Mouse (Mus musculus): Measurements from ENCODE around the gene Pde2a.

The Pde2a gene

DNA sequence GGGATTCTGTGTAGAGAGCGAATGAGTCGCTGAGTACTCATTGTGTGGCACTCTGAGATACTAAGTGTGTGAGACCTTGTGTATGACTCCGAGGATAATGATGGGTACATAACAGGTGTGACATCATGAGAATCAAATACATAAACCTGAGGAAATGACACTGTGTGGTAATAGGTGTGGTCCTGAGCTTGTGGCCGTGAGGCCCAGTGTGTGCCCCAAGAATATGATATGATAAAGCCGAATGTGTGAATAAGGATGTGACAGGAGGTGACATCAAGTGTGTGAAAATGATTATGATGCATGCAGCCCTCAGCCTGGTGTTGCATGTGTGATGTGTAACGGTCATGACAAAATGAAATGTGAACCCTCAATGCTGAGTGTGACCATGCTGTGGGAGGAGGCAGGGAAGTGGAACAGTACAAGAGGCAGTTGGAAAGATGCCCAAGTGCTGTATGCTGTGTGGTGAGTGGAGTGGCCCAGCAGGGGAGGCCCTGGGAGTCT is 45.1 kb downstream of the Pde2a start:
- ATAC-seq (ENCODE audit: insufficient number of reproducible peaks, low FRiP score, low TSS enrichment), result no peak

DNA sequence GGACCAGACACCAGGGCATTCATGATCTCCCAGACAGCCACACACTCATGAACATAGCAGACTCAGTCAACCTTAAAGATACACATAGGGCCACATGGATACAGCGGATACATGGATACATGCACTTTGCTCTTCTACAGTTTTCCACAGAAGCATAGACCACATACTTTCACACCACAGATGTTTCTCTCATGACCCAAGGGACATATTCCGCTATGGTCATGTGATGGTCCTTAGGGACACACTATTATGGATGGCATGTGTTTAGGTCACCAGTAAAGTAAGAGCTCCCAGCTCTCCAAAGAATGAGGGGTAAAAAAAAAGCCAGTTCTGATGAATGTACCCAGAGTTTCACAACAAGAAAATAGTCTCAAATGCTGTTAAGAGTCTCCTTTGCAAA is 49.9 kb downstream of the Pde2a start:
- ATAC-seq (ENCODE audit: insufficient number of reproducible peaks, low FRiP score, low TSS enrichment), result no peak

DNA sequence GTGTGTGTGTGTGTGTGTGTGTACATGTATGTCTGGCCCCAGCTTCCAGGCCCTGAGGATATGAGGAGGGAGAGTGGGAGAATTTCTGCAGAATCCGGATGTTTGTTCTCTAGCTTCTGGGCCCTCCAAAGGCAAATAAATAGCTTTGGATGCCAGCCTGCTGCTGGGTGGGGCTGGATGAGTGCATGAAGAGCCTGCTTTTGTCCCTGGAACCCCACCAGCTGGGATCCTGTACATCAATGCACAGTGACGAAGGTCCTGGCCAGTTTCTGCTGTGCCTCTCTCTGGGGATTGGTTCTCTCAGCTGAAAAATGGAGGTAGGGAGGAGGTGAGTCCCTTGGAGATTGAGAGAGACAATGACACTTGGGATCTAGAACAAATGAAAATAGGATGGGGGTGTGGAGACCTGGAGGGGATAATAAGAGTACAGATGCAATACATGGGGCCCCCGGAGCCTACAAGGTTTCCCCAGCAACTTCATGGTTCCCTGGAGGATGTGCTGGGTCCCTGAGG is 50.5 kb downstream of the Pde2a start:
- no peak for ATAC-seq (ENCODE audit: insufficient number of reproducible peaks, low FRiP score, low TSS enrichment)

DNA sequence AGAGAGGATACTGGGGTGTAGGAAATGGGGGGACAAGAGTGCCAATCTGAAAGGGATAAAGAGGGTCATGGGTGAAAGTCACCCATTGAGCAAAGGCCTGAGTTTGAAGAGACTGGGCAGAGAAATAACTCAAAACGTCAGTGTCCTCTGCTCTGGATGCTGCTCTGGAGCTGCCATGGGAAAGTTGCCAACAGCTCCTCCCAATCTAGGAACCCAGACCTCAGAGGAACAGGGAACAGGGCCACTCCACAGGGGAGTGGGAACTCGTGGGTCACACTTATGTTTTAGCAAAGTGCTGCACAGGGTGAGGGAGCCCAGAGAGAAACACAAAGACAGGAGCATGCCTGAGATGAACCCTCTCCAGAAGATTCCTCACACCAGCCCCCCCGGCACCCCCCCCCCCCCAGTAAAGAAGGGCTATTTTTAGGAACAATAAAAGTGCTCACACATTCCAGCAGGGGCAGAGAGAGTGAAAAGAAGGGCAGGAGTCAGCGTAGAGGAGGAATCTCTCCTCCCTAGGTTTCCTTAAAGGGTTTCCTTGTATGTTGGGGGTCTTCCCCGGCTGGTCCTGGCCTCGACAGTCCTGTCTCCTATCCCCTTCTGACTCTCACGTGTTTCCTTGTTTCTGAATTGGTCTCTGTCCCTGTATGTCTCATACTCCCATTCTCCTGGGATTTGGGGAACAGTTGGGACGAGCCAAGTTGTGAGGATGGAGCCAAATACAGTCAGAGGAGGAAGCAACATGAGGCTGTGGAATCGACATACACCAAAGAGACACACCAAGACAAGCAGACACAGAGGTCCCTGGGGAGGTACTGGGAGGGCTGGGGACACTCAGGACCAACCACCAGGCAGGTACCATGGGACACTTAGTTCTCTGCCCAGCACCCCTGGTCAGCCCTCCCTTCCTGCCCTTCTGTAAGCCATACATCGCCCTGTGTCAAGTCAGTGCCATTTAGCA is 51.4 kb downstream of the Pde2a start:
- ATAC-seq (ENCODE audit: insufficient number of reproducible peaks, low FRiP score, low TSS enrichment), result no peak

DNA sequence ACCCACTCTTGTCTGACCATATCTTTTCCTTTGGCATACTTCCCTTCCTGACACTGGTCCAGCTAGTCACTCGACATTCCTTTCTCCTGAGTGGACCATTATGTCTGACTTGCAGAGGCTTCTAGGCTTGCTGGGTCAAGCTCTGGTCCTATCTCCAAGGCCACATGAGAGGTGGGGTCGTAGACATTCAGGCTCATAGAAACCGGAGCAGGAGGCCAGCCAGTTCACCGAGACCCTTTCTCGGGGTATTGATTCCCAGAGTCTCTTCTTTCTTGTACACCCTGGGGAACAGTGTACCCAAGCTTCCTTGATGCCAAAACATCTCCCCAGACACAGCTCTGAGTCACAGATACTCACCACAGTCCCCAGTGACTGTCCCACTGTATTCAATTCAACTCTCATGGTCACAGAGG is 52.9 kb downstream of the Pde2a start:
- no peak for ATAC-seq (ENCODE audit: insufficient number of reproducible peaks, low FRiP score, low TSS enrichment)

DNA sequence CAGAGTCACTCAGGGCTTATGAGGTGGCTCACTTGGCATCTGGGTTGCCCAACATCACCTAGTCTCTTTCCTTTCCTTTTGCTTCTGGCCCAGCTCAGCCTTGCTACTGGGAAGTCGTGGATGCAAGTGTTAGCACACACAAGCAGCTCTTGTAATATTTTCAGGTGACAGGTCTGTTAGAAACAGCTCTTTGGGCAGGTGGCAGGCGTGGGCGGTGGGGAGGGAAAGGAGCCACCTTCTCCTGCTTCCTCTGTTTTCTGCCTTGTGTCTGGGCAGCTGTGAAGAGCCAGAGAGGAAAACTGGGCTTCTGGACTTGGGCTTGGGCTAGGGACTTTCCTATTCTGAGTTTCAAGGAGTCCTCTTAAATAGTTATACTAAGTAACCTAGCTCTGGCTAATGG is 54.5 kb downstream of the Pde2a start:
- no peak for ATAC-seq (ENCODE audit: insufficient number of reproducible peaks, low FRiP score, low TSS enrichment)

DNA sequence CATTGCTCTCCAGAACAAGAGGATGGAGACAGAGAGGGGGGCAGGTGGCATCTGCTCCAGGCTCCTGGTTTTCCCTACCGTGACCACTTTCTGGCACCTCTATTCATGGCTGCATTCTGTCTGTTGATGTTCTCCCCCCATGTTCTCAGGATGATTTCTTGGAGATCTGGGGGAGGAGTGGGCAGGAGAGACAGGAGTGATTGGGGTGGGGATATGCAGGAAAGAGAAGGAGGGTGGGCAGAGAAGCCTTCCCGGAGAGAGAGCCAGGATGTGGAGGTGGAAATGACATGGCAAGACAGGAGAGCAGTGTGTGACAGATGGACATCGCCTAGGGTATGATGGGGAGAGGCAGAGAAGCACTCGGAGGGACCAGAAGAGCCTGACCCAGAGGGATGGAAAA is 55.0 kb downstream of the Pde2a start:
- 0 out of 2 replicates have a peak, but pooled peaks have one; percentile 39 for ATAC-seq (ENCODE audit: insufficient number of reproducible peaks, low FRiP score, low TSS enrichment)

DNA sequence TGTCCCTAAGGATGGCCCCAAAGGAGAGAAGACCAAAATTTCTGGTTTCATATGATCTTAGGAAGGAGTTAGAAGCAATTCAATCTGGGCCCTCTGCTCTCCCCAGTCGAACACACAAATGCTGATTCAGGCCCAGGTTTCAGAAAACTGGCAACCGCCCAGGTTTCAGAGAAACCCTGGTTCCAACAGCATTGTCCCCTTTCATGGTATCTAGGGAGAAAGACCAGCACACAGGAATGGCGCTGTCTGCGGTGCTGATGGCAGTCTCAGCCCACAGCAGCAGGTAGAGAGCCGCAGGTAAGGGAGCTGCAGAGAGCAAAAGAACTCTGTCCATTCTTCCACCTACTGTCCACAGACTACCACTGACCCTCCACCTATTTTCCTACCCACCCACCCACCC is 55.7 kb downstream of the Pde2a start:
- ATAC-seq (ENCODE audit: insufficient number of reproducible peaks, low FRiP score, low TSS enrichment), result no peak

DNA sequence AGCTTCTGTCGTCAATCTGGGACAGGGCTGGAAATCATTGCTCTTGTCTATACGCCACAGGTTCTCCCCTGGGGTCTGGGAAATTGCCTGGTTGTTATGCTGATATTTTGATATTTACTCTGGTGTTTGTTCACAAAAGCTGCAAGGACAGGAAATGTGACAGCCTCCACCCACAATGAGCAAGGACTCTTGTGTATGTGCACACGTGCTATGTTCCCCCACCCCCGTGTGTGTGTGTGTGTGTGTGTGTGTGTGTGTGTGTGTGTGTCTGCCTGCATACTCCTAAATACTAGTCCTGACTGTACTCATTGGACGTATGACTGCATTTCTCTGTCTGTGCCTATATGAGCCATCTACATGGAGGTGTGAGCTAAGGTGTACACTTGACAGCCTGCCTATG is 56.6 kb downstream of the Pde2a start:
- no peak for ATAC-seq (ENCODE audit: insufficient number of reproducible peaks, low FRiP score, low TSS enrichment)

DNA sequence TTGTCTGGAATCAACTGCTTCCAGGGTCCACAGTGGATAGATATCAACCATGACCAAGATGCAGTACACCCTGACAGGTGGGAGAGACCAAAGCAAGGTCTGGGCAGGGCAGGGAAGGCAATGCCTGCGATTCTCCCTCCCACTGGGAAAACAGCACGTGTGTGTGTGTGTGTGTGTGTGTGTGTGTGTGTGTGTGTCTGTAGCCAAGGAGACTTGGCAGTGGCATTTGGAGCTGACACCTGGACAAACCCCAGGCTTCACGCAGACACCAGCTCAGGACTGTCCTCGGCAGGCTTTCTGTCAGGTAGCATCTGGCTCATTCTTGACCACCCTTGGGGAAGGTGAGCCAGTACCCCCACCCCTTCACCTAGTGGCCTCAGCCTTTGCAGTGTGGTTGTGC is 58.4 kb downstream of the Pde2a start:
- no peak for ATAC-seq (ENCODE audit: insufficient number of reproducible peaks, low FRiP score, low TSS enrichment)

DNA sequence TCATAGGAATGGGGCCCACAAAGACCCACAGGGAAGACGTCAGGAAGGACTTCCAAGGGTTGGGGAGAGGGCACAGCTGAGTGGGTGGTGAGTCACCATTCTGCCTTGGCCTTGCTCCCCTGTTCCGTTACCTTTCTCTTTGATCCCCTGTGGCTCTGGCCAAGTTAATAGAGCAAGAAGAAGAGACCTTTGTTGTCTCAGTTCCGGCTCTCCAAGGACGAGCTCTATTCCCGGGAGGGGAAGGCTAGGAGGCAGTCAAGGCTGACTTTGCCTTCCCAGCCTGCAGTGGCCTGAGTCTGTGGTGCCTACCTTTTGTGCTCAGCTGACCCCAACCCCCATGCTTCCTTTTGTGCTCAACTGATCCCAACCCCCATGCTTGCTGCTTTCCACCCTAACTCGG is 59.2 kb downstream of the Pde2a start:
- ATAC-seq (ENCODE audit: insufficient number of reproducible peaks, low FRiP score, low TSS enrichment), result no peak

DNA sequence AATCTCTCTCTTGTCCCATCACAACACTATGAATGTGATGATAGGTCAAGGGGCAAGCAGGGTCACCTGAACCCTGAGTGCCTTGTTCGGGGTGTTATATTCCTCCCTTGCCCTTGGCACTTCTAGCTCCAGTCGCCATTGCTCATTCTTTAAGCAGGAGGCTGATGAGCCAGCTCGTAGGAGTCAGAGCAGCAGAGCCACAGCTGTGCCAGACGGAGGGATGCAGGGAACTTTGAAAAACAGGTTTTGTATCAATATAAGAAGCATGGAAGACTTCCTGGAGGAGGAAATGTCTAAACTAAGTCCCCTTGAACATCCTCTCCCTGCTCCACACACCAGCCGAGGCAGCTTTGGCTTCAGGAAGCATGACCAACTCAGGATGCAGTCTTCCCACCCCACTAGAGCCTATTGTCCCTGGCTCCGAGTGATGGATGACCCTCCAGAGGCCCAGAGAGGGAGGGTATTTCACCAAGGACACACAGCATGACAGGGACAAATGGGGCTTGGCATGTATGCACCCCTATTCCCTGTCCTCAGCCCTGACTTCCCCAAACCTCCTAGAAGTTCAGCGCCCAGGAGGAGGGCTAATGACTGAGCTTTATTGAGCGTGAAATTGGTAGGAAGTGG is 60.5 kb downstream of the Pde2a start:
- ATAC-seq (ENCODE audit: insufficient number of reproducible peaks, low FRiP score, low TSS enrichment), result no peak

DNA sequence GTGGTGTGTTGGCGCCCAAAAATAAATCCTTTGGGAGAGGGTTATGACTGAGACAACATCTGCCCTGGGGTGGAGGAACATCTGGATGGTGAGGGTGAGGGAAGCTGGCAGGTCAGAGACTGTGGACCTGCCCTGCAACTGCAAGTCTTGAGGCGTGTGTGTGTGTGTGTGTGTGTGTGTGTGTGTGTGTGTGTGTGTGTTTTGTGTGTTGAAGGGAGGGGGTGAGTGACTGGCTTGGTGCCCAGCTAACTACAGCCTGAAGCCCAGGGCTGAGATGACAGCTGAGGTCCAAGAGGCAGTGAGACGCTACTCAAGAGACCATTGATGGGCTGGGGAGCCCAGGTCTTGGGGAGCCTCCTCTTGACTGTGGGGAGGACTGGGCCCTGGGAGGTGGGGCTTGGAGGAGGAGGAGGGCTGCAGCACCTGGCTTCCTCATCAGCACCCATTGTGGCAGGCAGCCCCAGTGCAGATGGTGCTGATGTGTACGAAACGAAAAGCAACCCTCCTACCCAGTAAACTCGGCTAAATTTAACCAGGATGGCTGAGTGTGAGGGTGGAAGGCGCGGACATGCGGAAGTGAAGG is 61.1 kb downstream of the Pde2a start:
- no peak for ATAC-seq (ENCODE audit: insufficient number of reproducible peaks, low FRiP score, low TSS enrichment)

DNA sequence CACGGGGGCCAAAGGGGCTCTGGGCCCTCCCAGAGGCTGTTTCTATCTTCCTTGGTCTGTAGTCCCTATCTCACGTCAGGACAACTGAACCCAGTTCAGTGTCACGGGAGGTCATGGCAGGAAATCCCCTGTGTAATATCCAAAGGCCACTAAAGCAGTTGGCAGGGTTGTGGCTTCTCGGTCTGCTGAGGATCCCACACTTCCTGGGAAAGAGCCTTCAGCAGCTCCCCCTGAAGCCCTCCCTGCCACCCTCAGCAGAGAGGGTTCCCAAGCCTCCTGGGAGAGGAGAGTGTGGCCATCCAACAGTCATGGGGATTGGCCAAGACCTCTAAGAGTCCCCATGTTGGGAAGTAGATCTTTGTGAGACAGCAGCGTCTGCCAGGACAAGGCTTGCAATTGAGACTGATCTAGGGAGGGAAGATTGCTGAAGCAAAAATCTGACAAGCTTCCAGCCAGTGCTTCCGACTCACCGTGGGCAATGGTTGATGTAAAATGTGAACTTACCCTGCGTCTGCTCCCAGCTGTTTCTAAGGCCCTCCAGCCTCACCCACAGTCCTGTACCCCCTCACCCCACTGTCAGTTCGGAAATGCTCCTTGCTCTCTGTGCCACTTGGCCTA is 62.1 kb downstream of the Pde2a start:
- no peak for ATAC-seq (ENCODE audit: insufficient number of reproducible peaks, low FRiP score, low TSS enrichment)

DNA sequence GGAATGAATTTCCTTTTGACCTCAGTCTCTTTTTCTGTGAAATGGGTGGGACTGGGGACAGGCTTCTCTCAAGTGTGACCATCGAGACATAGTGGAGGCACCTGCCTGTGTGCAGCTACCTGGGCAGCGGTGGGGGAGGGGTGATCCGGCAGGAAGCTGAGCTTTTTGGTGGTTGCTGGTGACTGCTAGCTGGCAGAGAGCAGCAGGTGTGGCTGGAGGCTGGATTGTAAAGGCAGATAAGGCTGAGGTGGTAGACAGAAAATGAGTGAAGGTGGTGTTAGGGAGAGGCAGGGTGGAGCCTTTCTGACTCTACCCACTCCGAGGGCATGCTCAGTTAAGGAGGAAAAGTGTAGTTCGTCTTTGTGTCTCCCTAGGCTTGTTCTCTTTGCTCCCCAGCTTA is 65.6 kb downstream of the Pde2a start:
- ATAC-seq (ENCODE audit: insufficient number of reproducible peaks, low FRiP score, low TSS enrichment), result no peak

DNA sequence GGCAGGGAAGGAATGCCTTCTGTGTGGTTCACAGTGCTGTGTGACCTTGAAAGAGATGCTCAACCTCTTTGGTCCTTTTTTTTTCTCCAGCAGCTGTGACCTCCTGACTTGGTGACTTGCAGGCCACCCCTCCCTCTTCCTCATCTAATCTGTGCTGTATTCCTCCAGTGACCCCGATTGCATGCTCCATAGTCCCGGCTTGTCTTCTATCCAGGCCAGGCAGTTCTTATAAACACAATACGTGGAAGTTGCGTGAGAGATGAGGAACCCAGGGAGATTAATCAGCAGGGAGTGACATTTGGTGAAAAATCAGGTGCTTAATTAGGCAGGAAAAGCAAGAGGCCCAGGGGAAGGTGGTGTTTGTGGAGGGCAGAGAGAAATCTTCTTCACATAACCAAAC is 69.5 kb downstream of the Pde2a start:
- ATAC-seq (ENCODE audit: insufficient number of reproducible peaks, low FRiP score, low TSS enrichment), result no peak

DNA sequence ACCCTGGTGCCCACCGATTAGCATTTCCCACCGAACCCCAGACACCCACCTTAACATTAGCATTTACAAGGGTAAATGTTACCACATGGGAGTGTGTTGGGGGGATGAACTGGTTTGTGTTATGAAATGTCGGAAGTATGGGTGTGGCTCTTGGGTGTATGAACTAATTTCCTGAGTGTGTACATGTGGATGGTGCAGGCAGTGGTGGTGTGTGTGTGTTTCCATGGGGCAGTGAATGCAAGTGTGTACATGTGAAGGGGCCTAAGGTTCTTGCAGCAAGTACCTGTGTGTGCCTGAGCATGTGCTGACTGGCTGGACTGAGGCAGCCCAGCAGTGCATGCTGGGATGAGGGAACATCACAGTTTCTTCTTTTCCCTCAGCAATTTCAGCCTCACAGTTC is 76.9 kb downstream of the Pde2a start:
- no peak for ATAC-seq (ENCODE audit: insufficient number of reproducible peaks, low FRiP score, low TSS enrichment)

DNA sequence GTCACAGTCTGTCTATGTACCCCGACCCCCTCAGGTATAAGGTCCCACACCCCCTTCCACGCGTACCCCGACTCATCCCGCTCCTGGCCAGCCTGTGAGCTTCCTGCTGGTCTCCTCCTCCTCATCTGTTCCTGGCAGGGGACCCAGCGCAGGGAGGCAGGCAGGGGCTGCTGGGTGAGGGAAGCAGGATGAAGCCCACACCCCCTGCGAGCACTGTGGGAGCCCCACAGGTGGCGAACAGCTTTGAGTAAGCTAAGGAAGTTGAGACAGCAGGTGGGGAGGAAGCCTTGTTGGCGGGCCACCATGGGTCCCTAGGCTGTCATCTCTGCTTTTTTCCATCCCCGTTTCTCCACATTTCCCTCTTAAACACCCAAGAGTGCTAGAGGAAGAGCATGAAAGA is 77.8 kb downstream of the Pde2a start:
- no peak for ATAC-seq (ENCODE audit: insufficient number of reproducible peaks, low FRiP score, low TSS enrichment)

DNA sequence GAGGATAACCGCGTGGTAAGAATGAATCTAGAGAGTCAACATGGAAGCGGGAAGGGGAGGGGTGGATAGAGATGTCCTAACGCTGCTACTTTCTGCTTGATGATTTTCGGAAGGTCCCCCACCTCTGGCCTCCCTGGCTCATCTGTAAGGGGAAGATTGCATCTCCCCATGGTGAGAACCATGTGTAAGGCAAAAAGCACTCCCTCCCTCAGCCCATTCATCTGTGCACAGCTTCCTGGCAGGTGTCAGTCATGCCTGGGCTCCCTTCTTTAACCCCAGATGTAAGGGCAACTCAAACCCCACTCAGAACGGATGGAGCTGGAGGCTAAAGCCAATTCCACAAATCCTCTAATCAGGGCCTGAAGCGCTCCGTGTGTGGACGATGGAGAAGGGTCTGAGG is 78.2 kb downstream of the Pde2a start:
- ATAC-seq (ENCODE audit: insufficient number of reproducible peaks, low FRiP score, low TSS enrichment), result no peak

DNA sequence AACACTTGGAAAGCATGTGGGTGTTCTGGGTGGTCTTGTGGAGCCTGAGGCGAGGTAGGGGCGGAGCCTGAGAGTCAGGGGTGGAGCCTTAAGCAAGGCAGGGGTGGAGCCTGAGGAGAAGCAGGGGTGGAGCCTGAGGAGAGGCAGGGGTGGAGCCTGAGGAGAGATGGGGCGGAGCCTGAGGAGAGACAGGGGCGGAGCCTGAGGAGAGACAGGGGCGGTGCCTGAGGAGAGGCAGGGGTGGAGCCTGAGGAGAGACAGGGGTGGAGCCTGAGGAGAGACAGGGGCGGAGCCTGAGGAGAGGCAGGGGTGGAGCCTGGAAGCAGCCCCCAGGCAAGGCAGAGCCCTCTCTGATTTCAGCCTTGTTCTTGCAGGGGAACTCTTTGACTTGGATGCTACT is 79.7 kb downstream of the Pde2a start:
- ATAC-seq (ENCODE audit: insufficient number of reproducible peaks, low FRiP score, low TSS enrichment), result no peak

DNA sequence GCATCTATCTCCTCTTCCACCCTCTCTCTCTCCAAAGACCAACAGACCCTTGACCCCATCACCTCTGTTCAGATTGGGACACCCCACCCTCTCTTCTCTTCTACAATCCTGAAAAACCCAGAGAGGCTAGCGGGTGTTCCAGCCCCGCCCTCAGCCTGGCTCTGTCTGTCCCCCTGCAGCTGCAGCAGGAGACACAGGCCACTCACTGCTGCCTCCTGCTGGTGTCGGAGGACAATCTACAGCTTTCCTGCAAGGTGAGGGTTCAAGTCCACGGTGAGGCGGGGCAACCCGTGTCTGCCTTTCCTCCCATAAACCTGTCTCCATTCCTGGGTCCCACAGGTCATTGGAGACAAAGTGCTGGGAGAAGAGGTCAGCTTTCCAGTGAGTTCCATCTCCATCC is 80.2 kb downstream of the Pde2a start:
- ATAC-seq (ENCODE audit: insufficient number of reproducible peaks, low FRiP score, low TSS enrichment), result no peak
